Mouse (Mus musculus): ENCODE measurements around the gene Spef2. TPM values are rescaled to one million over a fixed set of nuclear protein-coding genes. Genes with fewer than 3 reads are reported as not detected.
"Not testable (repeated sequence)": the region's sequence is repeated elsewhere in the genome, so short reads cannot be mapped to it uniquely, and the experiment has no call there.

The Spef2 gene
- polyA plus RNA-seq, 1 experiment from 2014 or later: 0.23 TPM

DNA sequence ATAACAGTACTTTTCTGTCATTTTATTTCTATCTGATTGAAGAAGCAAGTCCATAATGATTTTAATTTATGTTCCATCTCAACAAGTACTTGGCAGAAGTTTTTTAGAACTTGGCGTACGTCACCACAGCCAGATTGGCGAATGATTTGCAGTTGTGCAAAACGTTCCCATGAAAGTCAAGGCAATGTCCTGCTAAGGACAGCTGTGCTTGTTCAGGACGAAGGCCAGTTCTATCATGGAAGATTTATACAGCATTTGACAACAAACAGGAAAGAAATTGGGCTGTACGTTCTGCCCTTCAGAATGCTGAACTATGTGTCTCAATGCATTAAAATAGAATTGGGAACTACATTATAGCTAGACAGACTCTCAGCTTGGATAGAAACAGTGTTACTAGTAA, 183.3 kb downstream of the Spef2 start:
- Histone ChIP-seq H3K4me1 (no peaks in the 10 kb centered on the region), H3K9me3 (replicated peaks) (no peaks in the 10 kb centered on the region), H3K27ac (no peak overlapping the region), H3K27me3 (ENCODE audit: low read depth, poor library complexity, severe bottlenecking) (no peaks in the 10 kb centered on the region), H3K36me3 (no peaks in the 10 kb centered on the region), H3K4me3 (no peak overlapping the region)
- WGBS: 85% methylated on average over 6 of the region's 6 CpGs
- no peak for DNase-seq (ENCODE audit: low spot score)

GRCm38 (mm10) chr15:9564156-9564555, 184.5 kb downstream of the Spef2 start:
- H3K4me1 ChIP-seq: no peaks in the 10 kb centered on the region
- no peak overlapping the region for H3K4me3 ChIP-seq
- no peaks in the 10 kb centered on the region for H3K9me3 ChIP-seq (replicated peaks)
- WGBS: 82% methylated on average over 3 of the region's 3 CpGs
- H3K36me3 ChIP-seq: no peaks in the 10 kb centered on the region
- no peaks in the 10 kb centered on the region for H3K27me3 ChIP-seq (ENCODE audit: low read depth, poor library complexity, severe bottlenecking)
- DNase-seq (ENCODE audit: low spot score): no peak
- no peak overlapping the region for H3K27ac ChIP-seq

- not testable (repeated sequence) for H3K36me3 ChIP-seq; H3K4me1 ChIP-seq; H3K4me3 ChIP-seq; H3K27ac ChIP-seq; H3K9me3 ChIP-seq (replicated peaks); H3K27me3 ChIP-seq (ENCODE audit: low read depth, poor library complexity, severe bottlenecking); DNase-seq (ENCODE audit: low spot score)
- WGBS: 94% methylated on average over 15 of the region's 15 CpGs
Measured at GRCm38 (mm10) chr15:9557264-9557663, 191.4 kb downstream of the Spef2 start.

DNA sequence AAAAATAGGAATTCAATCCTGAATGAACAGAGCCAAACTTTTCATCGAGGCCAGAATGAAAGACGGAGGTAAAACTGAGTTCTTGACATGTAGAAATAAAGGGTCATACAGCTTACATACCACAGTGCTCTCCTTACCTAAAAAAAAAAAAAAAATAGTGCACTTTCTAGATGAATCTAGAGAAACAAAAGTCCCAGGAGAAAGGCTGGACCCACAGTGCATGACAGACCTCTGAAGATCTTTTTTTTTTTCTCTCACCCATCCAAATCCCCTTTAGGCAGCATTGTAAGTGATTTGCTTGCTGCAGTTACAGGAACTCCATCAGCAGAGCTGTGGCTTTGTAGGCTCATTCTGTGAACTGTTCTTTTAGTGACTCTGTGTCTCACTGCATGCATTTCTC, 199.7 kb downstream of the Spef2 start:
- WGBS: 92% methylated on average over 2 of the region's 2 CpGs
- Histone ChIP-seq H3K9me3 (replicated peaks) (no peaks in the 10 kb centered on the region), H3K36me3 (no peaks in the 10 kb centered on the region), H3K27me3 (ENCODE audit: low read depth, poor library complexity, severe bottlenecking) (no peaks in the 10 kb centered on the region), H3K4me1 (no peaks in the 10 kb centered on the region), H3K4me3 (no peak overlapping the region), H3K27ac (no peak overlapping the region)
- DNase-seq (ENCODE audit: low spot score): no peak

DNA sequence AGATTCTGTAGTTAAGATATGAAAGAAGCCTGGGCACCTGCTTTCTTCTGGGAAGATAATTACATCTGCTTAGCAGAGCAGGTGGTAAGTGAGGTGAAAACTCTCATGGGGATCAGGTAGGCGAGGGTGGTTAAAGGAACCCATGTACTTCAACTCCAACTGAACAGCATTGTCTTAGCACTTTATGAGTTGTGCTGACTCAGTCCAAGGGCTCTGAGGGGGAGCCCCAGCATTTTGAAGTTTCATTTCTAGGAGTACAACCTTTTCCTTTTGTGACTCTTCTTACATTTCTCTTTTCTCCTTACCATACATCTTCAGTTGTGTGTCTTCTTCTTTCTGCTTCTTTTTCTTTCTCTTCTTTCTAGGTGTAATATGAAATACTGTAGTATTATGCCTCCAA, 213.5 kb downstream of the Spef2 start:
- no peak overlapping the region for H3K27ac ChIP-seq
- no peaks in the 10 kb centered on the region for H3K4me1 ChIP-seq
- 91% methylated on average over 1 of the region's 1 CpGs for WGBS
- H3K27me3 ChIP-seq (ENCODE audit: low read depth, poor library complexity, severe bottlenecking): no peaks in the 10 kb centered on the region
- H3K9me3 ChIP-seq (replicated peaks): no peaks in the 10 kb centered on the region
- DNase-seq (ENCODE audit: low spot score): no peak
- no peaks in the 10 kb centered on the region for H3K36me3 ChIP-seq
- H3K4me3 ChIP-seq: no peak overlapping the region

- Histone ChIP-seq H3K4me3 (no peak overlapping the region), H3K9me3 (replicated peaks) (no peaks in the 10 kb centered on the region), H3K27ac (no peak overlapping the region), H3K36me3 (no peaks in the 10 kb centered on the region), H3K27me3 (ENCODE audit: low read depth, poor library complexity, severe bottlenecking) (no peaks in the 10 kb centered on the region), H3K4me1 (no peaks in the 10 kb centered on the region)
- WGBS: 93% methylated on average over 3 of the region's 3 CpGs
- DNase-seq (ENCODE audit: low spot score): no peak
Measured at GRCm38 (mm10) chr15:9533356-9533902, 215.2 kb downstream of the Spef2 start.

DNA sequence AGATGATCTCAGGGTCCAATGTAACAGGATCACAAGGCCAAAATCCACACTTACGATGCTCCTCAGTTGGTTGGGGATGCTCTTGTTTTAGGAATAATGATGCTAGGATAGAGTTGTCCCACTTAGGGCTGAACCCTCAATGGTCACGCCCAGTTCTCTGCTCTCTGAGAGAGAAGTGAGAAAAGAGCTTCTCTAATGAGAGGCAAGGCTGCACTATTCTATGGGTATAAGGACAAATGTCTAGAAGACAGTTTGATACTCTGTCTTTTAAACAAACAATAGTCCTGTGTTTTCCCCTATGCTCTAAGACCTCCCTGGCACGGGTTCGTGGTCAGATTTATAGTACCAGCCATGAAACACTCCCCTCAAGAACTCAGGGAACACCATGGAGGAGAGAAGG, 218.6 kb downstream of the Spef2 start, which contains the start of gene Il7r:
TSS of gene Il7r (minus strand) at position 101 of the 400 bp plus-strand sequence.
- no peak within 1 kb of the TSS for H3K4me3 ChIP-seq
- no peaks in the 10 kb centered on the region for H3K4me1 ChIP-seq
- WGBS: 93% methylated on average over 4 of the region's 4 CpGs
- no peak for DNase-seq (ENCODE audit: low spot score)
- H3K27me3 ChIP-seq (ENCODE audit: low read depth, poor library complexity, severe bottlenecking): no peaks in the 10 kb centered on the region
- no peak within 1 kb of the TSS for H3K27ac ChIP-seq
- H3K36me3 ChIP-seq: no peaks in the 10 kb centered on the region
- no peaks in the 10 kb centered on the region for H3K9me3 ChIP-seq (replicated peaks)

DNA sequence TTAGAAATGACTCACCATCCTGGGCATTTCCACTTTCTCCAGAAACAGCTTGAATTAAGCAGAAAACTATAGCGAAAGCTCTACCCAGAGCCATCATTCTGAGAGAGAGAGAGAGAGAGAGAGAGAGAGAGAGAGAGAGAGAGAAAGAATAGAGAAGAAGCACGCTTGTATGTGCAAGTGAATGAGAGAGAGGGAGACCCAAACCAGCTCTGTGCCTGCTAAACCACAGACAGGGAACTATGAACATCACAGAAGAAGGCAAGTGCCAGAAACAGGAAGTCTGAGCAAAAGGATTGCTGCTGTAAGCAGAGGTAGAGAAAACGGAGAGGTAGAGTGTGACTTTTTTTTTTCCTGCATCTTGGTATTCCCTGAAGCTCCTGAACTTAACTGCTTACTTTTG, 219.0 kb downstream of the Spef2 start:
- Histone ChIP-seq H3K36me3 (no peaks in the 10 kb centered on the region), H3K4me1 (no peaks in the 10 kb centered on the region), H3K27me3 (ENCODE audit: low read depth, poor library complexity, severe bottlenecking) (no peaks in the 10 kb centered on the region), H3K4me3 (no peak overlapping the region), H3K27ac (no peak overlapping the region), H3K9me3 (replicated peaks) (no peaks in the 10 kb centered on the region)
- 87% methylated on average over 3 of the region's 3 CpGs for WGBS
- no peak for DNase-seq (ENCODE audit: low spot score)

Other genes starting within 250 kb of the Spef2 start
- not detected in 2 replicates for gene Il7r, start 218.7 kb downstream of the Spef2 start, polyA plus RNA-seq (2016; fragmentation: Nextera tagmentation; extraction: Ambion mirVana)

Data from limb, embryonic 10.5 days (tissue).